Mouse (Mus musculus) forebrain, embryonic 11.5 days (tissue): Measurements from ENCODE around the gene Mecp2. TPM values are rescaled to one million over a fixed set of nuclear protein-coding genes. Genes with fewer than 3 reads are reported as not detected.

Experiments
- ATAC-seq: fragments of 200-750 bp; cut with Nextera tagmentation; replicated peaks from 2 replicates; pipeline ENCODE4 v1.8.0; 2017; ENCODE audit warnings: moderate TSS enrichment; ENCODE audit not compliant: low FRiP score
- DNase-seq: peaks from one replicate; pipeline ENCODE4 v3.0.0-alpha.2; 2017; ENCODE audit warnings: low spot score
- H3K27ac ChIP-seq: fragments of 300-500 bp; sonication (generic); 2 replicates; pipeline ENCODE4 v1.5.1; 2014; ENCODE audit warnings: low read depth, low read length
- H3K27me3 ChIP-seq: fragments of 300-500 bp; sonication (generic); 2 replicates; pipeline ENCODE4 v1.6.1; 2014; ENCODE audit warnings: mild to moderate bottlenecking, low read length, mixed read lengths; ENCODE audit not compliant: control insufficient read depth, insufficient read depth
- H3K36me3 ChIP-seq: fragments of 300-500 bp; sonication (generic); 2 replicates; pipeline ENCODE4 v1.6.1; 2014; ENCODE audit warnings: mild to moderate bottlenecking, low read length, moderate library complexity, mixed read lengths; ENCODE audit not compliant: control insufficient read depth, insufficient read depth
- H3K4me1 ChIP-seq: fragments of 300-500 bp; sonication (generic); replicated peaks from 2 replicates; pipeline ENCODE4 v1.6.1; 2014; ENCODE audit warnings: low read length, mixed read lengths; ENCODE audit not compliant: control insufficient read depth, insufficient read depth
- H3K4me2 ChIP-seq: fragments of 300-500 bp; sonication (generic); 2 replicates; pipeline ENCODE4 v1.6.1; 2014; ENCODE audit warnings: low read depth, mild to moderate bottlenecking, low read length, moderate library complexity, mixed read lengths; ENCODE audit not compliant: severe bottlenecking
- H3K4me3 ChIP-seq: fragments of 300-500 bp; sonication (generic); 2 replicates; pipeline ENCODE4 v1.5.1; 2014; ENCODE audit warnings: low read depth, low read length
- H3K9ac ChIP-seq: fragments of 300-500 bp; sonication (generic); 2 replicates; pipeline ENCODE4 v1.6.1; 2014; ENCODE audit warnings: low read length
- H3K9me3 ChIP-seq: fragments of 300-500 bp; sonication (generic); 2 replicates; pipeline ENCODE4 v1.6.1; 2016; ENCODE audit warnings: low read length, mixed read lengths; ENCODE audit not compliant: control insufficient read depth
- WGBS: fragments of 180-500 bp; shearing (Covaris S2); extraction: QIAGEN DNeasy Blood & Tissue Kit; methylation state at CpG from one replicate; pipeline ENCODE4 v1.1.7; 2014; 5-methylcytosine and 5-hydroxymethylcytosine counted together
- polyA plus RNA-seq: library from polyadenylated mRNA; unstranded; fragments of >200 nt; fragmentation: Nextera tagmentation; extraction: Ambion mirVana; gene quantifications from 2 replicates; pipeline ENCODE4 v1.2.1, GENCODE M21; 2014

The Mecp2 gene
- polyA plus RNA-seq, 1 experiment from 2014 or later, result 17.0 TPM

- Histone ChIP-seq H3K4me3 (no peak overlapping the region), H3K36me3 (no peaks in the 10 kb centered on the region), H3K27me3 (no peaks in the 10 kb centered on the region), H3K9ac (no peak overlapping the region), H3K4me1 (no peaks in the 10 kb centered on the region), H3K9me3 (no peaks in the 10 kb centered on the region), H3K27ac (no peak overlapping the region), H3K4me2 (no peak overlapping the region)
- WGBS, result 90% methylated on average over 5 of the region's 5 CpGs
- no peak for ATAC-seq
- DNase-seq, result no peak
Measured at GRCm38 (mm10) chrX:74037702-74038375, 97.3 kb downstream of the Mecp2 start.

DNA sequence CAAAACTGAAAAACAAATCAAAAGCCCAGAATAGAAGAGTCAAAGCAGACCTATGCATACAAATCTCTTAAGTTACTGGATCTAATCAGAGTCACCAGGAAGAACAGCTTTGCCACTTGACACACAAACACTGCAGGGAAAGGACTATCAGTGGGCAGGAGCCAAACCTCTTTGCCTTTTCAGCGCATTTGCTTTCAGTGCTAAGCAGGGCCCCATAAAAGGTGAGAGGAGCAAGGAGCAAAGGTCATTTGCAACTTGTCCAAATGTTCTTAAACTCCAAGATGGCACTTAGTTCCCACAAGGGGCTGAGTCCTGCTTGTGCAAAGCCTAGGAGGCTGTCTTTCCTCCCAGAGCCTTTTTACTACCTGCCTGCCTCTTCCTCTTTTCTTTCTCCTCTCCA is 105.2 kb downstream of the Mecp2 start:
- H3K4me3 ChIP-seq, result no peak overlapping the region
- no peaks in the 10 kb centered on the region for H3K36me3 ChIP-seq
- H3K9ac ChIP-seq, result no peak overlapping the region
- no peak overlapping the region for H3K27ac ChIP-seq
- 72% methylated on average over 1 of the region's 1 CpGs for WGBS
- no peaks in the 10 kb centered on the region for H3K9me3 ChIP-seq
- no peak for ATAC-seq
- no peak overlapping the region for H3K4me2 ChIP-seq
- no peaks in the 10 kb centered on the region for H3K4me1 ChIP-seq
- no peak for DNase-seq
- no peaks in the 10 kb centered on the region for H3K27me3 ChIP-seq

- Histone ChIP-seq H3K9me3 (no peaks in the 10 kb centered on the region), H3K27ac (peak within 1 kb of the TSS; percentile 53; the same call in 1 of the 2 replicates), H3K4me1 (no peaks in the 10 kb centered on the region), H3K4me2 (peak within 1 kb of the TSS; percentile 64), H3K36me3 (no peaks in the 10 kb centered on the region), H3K4me3 (peak within 1 kb of the TSS; percentile 53), H3K9ac (peak within 1 kb of the TSS; percentile 87), H3K27me3 (no peaks in the 10 kb centered on the region)
- DNase-seq, result peak; percentile 88
- peak; percentile 91 for ATAC-seq
- 21% methylated on average over 67 of the region's 72 CpGs for WGBS
Measured at GRCm38 (mm10) chrX:74023188-74024049, 111.7 kb downstream of the Mecp2 start, which contains the start of gene Irak1. Gene Irak1 (minus strand): TSS chrX:74023918.

GRCm38 (mm10) chrX:74022795-74023187 is 112.4 kb downstream of the Mecp2 start:
- DNase-seq, result no peak
- no peaks in the 10 kb centered on the region for H3K27me3 ChIP-seq
- H3K4me2 ChIP-seq, result peak overlapping the region; percentile 64
- peak overlapping the region; percentile 87 for H3K9ac ChIP-seq
- WGBS, result 33% methylated on average over 5 of the region's 6 CpGs
- ATAC-seq, result no peak
- no peaks in the 10 kb centered on the region for H3K36me3 ChIP-seq
- no peaks in the 10 kb centered on the region for H3K9me3 ChIP-seq
- H3K27ac ChIP-seq, result no peak overlapping the region
- peak overlapping the region; percentile 53 for H3K4me3 ChIP-seq
- H3K4me1 ChIP-seq, result no peaks in the 10 kb centered on the region

DNA sequence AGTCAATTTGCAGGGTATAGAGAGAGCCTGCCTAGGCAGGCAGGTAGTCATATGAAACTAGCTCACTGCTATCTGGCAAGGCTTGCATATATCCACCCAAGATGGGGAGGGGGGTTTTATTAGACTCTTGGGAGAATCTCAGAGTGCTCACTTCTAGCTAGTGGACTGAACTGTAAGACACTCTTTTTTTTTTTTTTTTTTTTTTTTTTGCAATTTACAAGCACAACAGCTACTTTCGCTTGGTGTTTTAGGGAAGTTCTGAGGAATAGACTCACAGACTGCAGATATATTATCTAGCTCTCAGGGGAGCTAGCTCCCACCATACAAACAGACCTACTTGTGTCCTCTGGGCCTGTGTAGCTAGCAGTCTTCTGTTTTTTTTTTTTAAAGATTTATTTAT is 120.6 kb downstream of the Mecp2 start:
- H3K9ac ChIP-seq, result no peak overlapping the region
- H3K4me2 ChIP-seq, result no peak overlapping the region
- DNase-seq (no peak), ATAC-seq (no peak)
- no peaks in the 10 kb centered on the region; the same call in 1 of the 2 replicates for H3K36me3 ChIP-seq
- no peaks in the 10 kb centered on the region for H3K9me3 ChIP-seq
- no peak overlapping the region for H3K4me3 ChIP-seq
- WGBS, result 100% methylated on average over 1 of the region's 1 CpGs
- H3K27ac ChIP-seq, result no peak overlapping the region
- no peaks in the 10 kb centered on the region for H3K4me1 ChIP-seq
- H3K27me3 ChIP-seq, result no peaks in the 10 kb centered on the region

GRCm38 (mm10) chrX:74008063-74008462 is 127.1 kb downstream of the Mecp2 start:
- Histone ChIP-seq H3K4me3 (no peak overlapping the region), H3K9me3 (no peaks in the 10 kb centered on the region), H3K27ac (no peak overlapping the region), H3K4me2 (no peak overlapping the region), H3K27me3 (no peaks in the 10 kb centered on the region), H3K36me3 (no peaks in the 10 kb centered on the region), H3K4me1 (no peaks in the 10 kb centered on the region), H3K9ac (no peak overlapping the region)
- ATAC-seq, result no peak
- 26% methylated on average over 8 of the region's 8 CpGs for WGBS
- peak; percentile 52 for DNase-seq

DNA sequence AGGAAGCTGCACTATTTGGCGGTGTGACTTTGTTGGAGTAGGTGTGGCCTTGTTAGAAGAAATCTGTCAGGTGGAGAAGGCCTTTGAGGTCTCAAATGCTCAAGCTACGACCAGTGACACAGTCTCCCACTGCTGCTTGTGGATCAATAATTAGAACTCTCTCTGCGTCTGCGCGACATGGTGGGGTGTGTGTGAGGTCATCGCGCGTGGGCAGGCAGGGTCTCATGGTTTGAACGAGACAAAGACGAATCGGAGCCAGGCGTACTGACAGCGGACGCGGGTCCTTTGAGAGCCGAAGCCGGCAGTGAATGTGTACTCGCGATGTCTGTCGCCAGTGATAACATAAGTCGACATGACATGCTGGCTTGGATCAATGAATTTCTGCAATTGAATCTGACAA is 128.8 kb downstream of the Mecp2 start:
- DNase-seq, result no peak
- Histone ChIP-seq H3K4me2 (no peak overlapping the region), H3K36me3 (no peaks in the 10 kb centered on the region), H3K27me3 (no peaks in the 10 kb centered on the region), H3K27ac (no peak overlapping the region), H3K4me3 (no peak overlapping the region), H3K9me3 (no peaks in the 10 kb centered on the region), H3K9ac (no peak overlapping the region), H3K4me1 (no peaks in the 10 kb centered on the region)
- ATAC-seq, result no peak
- 86% methylated on average over 21 of the region's 21 CpGs for WGBS

GRCm38 (mm10) chrX:74003644-74004043 is 131.5 kb downstream of the Mecp2 start:
- H3K36me3 ChIP-seq, result no peaks in the 10 kb centered on the region
- WGBS, result 68% methylated on average over 2 of the region's 2 CpGs
- no peak overlapping the region for H3K4me3 ChIP-seq
- DNase-seq (no peak), ATAC-seq (no peak)
- H3K4me2 ChIP-seq, result no peak overlapping the region
- no peaks in the 10 kb centered on the region for H3K9me3 ChIP-seq
- H3K27ac ChIP-seq, result no peak overlapping the region
- H3K9ac ChIP-seq, result no peak overlapping the region
- no peaks in the 10 kb centered on the region for H3K27me3 ChIP-seq
- H3K4me1 ChIP-seq, result no peaks in the 10 kb centered on the region
